Mouse (Mus musculus) fibroblast of lung, adult 2 months (primary cell): ENCODE measurements around the gene Slc25a54.

Experiments
- DNase-seq: peaks from one replicate; pipeline ENCODE4 v3.0.0-alpha.2; 2011; ENCODE audit warnings: low read depth

Gene Slc25a54

DNA sequence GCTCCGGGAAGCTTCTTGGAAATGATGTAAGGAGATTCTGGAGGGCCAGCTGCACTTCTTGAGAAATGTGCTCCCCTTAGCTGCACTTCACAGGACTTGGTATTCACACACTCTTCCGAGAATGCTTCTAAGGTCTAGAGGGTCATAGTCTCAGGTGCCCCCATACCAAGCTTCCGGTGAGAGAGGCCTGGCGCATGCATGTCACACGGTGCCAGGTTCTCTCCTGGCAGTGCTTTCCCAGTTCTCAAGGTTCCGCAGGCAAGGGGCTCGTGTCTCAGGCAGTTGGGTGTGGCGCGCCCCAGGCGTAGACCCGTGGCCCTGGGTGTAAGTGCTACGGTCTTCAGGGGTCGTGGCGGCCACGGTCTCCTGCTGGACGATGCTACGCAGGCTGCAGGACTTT, at the start of gene Slc25a54:
Gene Slc25a54 (plus strand): TSS at position 301 of the 400 bp plus-strand sequence.
- DNase-seq = no peak

DNA sequence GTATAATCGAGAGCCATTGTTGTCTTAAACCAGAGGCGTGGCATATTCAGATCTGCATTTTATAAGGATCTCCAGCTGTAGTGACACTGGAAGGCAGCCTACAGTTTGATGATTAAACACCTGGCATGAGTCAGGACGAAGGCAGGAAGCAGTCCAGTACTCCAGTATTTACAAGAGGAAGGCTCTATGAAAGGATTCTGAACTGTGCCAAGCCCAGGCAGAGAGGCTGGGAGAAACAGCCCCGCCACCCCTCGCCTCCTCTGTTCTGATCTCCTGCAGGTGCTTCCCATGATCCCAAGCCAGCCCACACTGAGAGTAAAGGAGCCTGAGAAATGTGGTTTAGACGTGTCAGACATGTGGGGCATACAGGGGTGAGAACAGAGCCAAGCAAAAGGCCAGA, 49.5 kb upstream of the Slc25a54 start:
- peak; percentile 94 for DNase-seq

- no peak for DNase-seq
Observed at GRCm38 (mm10) chr3:109031626-109032025, 48.6 kb upstream of the Slc25a54 start.

DNA sequence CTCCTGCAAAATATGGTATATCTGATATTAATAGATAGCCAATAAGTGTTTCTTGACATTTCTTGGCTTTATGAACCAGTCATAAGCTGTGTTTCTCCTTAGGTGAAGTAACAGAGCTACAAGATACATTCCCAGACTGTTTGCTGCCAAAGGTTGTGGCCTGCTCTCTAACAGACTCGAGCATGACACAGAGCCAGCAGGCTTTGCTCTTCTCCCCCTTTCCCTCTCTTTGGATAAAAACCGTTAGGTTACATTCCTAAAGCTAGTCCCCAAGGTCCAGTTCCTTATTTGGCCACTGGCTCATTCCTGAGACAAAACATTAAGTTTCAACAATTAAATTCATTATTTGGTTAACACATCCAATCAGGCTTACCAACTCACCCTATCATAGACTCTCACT, 48.0 kb upstream of the Slc25a54 start:
- DNase-seq = no peak

- DNase-seq = peak; percentile 57
Observed at GRCm38 (mm10) chr3:109034411-109034810, 45.9 kb upstream of the Slc25a54 start.

- DNase-seq = no peak
Observed at GRCm38 (mm10) chr3:109040908-109041307, 39.4 kb upstream of the Slc25a54 start.

GRCm38 (mm10) chr3:109043395-109043794, 36.9 kb upstream of the Slc25a54 start:
- no peak for DNase-seq

DNA sequence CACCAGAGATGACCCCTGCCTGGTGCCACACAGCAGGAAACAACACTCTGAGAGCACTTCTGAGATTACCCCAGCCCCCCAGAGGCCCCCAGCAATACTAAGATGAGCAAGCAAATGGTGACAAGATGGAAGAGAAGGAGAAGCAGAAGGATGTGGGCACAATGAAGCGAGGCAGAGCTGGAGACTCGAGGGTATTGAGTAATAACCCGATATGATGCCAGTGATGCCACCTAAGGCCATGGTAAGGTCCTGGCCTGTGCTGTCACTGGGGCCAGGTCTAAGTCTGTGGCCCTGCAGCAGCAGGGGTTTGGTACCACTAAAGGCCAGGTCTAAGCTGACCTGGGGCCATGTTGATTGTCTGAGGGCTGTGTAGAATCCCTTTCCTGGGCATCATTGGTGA, 33.8 kb upstream of the Slc25a54 start:
- no peak for DNase-seq

DNA sequence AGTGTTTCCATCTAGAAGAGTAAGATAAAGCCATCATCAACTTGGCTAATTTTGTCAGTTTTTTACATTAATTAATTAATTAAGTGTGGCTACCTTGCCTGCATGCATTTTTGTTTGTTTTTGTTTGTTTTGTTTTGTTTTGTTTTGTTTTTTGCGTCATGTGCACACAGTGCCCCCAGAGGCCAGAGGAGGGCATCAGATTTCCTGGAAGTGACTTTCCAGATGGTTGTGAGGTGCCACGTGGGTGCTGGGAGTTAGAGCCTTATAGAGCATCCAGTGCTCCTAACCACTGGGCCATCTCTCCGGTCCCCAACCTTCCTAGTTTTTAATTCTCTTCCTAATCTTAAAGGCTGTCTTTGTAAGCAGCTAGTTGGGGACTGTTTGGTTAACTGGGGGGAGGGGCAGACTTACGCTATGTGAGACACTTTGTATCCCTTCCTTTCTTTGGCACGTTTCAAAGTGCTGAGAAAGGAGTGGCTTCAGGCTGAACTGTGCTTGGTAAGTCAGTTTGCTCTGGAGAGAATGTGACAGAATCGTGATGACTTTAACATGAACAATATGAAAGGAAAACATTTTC, 32.5 kb upstream of the Slc25a54 start:
- no peak for DNase-seq

DNA sequence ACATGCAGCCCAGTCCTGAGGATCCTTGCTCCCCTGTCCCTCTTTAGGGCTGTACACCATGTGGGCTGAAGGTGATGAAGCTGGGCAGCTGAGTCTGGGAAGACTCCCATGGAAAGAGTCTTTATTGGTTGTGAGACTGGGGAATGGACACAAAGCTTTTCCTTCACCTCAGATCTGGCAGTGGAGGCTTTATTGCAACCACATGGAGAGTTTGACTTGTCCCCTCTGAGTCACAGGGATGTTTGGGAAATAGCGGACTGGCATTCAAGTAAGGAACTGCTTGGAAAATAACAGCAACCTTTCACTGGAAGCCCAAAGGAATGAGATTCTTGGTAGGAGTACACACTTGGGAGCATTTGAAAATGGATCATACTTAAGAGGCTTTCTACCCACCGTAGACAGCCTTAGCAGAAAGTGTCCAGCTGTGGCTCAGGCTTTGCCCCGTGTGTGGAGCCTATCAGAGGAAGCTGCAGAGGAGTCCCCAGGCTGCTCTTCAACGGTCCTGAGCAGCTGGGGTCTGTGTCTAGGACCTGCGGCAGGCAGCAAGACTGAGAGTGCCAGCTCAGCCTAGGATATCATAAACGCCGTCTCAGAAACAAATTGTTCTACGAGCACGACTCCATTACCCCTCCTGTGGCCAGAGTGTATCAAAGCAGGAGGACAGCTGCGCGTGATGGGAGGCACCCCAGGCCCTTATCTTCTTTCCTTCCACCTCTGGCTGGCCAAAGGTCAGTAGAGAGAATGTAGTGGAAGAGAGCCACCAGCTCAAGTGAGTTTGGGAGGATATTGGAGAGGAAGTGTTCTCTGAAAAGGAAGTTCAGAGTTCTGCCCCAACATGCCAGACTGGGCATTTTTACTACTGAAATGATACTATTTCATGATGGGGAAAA, 29.0 kb upstream of the Slc25a54 start:
- DNase-seq = peak; percentile 94

DNA sequence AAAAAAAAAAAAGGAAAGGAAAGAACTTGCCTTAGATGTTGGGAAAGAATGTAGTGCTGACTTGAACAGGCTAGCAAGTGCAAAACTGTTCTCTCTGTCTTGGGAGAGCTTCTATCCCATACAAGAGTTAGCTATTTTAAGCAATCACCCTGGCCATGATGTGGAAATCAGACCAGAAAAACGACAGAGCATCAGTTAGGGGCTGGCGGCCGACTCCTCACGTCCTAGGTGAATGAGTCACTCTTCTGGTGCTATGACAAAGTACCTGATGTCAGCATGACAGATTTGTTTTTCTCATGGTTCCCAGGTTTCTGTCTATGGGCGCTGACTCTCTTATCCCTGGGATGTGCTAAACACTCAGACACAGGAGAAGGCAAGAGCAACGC, 28.3 kb upstream of the Slc25a54 start:
- DNase-seq = peak; percentile 87

DNA sequence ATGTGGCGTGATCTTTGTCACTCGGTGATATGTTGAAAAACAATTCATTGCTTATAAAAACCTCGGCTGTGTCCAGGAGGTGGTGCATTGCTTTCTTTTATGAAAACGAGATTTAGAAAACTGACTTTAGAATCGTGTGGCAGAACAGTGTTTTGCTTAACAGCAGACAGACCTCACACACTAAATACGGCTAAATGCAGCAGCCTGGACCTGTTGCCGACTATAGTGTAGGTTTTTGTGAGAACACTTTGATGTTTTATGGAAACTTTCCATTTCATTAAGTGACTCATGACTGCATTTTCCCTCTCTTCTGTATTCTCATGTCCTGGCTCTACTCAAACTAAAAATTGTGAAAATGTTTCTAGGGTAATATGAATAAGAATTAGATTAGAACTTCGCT, 20.4 kb upstream of the Slc25a54 start:
- peak; percentile 27 for DNase-seq

- DNase-seq = no peak
Observed at GRCm38 (mm10) chr3:109062391-109062790, 17.9 kb upstream of the Slc25a54 start.

- DNase-seq = no peak
Observed at GRCm38 (mm10) chr3:109062989-109063388, 17.3 kb upstream of the Slc25a54 start.

DNA sequence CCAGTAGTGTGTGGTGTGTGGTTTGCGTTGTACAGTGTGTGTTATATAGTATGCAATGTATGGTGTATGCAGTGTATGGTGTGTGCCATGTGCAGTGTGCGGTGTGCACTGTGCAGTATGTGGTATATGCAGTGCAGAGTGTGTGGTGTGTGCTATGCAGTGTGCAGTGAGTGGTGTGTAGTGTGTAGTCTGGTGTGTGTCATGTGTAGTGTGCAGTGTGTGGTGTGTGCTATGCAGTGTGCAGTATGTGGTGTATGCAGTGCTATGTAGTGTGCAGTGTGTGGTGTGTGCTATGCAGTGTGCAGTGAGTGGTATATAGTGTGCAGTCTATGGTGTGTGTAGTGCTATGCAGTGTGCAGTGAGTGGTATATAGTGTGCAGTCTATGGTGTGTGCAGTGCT, 4.1 kb downstream of the Slc25a54 start:
- DNase-seq = no peak

- no peak for DNase-seq
Observed at GRCm38 (mm10) chr3:109088460-109088859, 8.2 kb downstream of the Slc25a54 start.

GRCm38 (mm10) chr3:109104702-109105101, 24.4 kb downstream of the Slc25a54 start:
- DNase-seq = no peak

DNA sequence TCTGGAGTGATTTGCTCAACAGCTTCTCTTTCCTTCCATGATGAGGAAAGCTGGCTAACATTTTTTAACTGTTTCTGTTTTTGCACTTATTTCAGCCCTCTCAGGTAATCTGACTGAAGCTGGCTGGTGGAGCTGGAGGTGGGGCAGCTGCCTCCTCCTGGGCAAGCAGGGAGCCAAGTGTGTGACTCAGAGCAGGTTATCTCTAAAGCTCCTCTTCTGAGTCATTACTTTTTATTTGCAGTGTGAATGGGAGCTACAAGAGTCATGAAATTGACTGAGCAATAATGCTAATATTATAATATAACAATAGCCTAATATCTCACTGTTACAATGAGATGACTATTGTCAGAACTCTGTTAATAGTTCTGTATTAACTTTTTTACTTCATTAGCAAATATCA, 36.9 kb downstream of the Slc25a54 start:
- no peak for DNase-seq

DNA sequence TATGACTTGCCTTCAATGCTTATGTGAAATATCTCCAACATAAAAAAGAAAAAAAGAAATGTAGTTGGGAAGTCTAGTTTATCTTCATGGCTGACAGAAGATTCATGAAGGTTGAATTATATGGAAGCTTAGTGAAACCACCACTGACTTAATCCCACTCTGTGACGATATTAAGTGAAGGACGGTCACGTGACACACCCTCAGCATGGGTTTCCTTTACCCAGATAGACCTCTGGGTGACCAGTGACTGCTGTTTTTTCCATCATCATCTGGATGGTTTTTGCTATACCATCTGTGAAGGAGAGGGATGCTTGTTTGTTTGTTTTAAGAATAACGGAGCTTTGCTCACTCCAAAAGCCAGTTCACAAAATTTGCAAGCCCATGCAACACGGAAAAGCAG, 39.3 kb downstream of the Slc25a54 start:
- DNase-seq = no peak

DNA sequence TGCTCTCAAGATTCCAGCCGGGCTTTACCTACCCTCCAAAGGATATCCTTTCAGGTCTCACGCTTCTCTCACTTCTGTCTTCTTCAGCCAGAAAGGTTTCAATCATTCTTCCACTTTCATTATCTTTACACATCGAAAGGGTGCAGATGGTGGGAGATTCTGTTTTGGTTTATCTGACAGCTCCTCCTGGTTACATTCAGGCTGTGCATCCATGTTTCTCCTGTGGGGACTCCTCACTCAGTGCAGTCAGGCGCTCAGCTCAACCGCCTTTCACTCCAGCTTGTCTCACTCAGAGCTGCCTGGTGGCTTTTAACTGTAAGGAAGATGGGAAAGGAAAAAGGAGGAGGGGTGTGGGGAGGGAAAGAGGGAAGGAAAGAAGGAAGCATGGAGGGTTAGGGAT, 39.7 kb downstream of the Slc25a54 start:
- DNase-seq = no peak

DNA sequence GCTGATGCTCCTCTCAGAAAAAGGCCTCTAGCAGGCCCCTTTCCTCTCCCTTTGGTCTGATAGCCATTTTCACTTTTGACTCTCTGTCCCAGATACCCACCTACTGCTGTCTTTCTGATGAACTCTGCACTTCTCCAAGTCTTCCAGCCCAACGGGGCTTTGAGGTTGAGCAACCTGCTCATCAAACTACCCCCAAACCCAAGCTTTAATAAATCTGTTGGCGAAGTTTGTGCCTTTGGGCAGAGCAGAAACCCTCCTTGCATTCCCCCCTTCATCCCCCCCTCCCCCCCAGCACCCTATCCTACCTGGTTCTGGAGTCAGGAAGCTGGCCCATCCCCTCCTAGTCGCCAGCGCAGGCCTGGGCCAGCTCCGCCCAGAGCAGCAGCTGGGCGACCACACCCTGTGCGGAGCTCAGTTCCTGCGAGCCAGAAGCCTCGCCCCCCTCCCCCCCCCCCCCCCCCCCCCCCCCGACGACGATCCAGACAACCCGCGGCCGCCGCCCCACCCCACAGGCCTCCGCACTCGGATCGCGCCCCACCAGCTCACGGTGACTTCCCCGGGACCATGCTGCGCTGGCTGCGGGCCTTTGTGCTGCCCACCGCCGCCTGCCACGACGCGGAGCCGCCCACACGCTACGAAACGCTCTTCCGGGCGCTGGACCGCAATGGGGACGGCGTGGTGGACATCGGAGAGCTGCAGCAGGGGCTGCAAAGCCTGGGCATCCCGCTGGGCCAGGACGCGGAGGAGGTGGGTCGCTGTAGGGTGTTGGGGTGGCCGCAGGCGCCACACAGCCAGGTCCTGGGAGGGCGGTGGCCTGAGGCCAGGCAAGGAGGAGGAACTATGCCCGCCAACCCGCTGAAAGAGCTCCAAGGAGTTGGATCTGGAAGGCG, 42.6 kb downstream of the Slc25a54 start, which contains the start of gene Slc25a24:
Gene Slc25a24 (plus strand): TSS at position 509 of the 890 bp plus-strand sequence.
- DNase-seq = peak; percentile 38

- DNase-seq = peak; percentile 44
Observed at GRCm38 (mm10) chr3:109123531-109123981, 43.3 kb downstream of the Slc25a54 start.
